Mouse (Mus musculus): Measurements from ENCODE around the gene Serpinf2. TPM values are rescaled to one million over a fixed set of nuclear protein-coding genes. Genes with fewer than 3 reads are reported as not detected.

Serpinf2 gene
- polyA plus RNA-seq, 1 experiment from 2014 or later, result 0.08 TPM

DNA sequence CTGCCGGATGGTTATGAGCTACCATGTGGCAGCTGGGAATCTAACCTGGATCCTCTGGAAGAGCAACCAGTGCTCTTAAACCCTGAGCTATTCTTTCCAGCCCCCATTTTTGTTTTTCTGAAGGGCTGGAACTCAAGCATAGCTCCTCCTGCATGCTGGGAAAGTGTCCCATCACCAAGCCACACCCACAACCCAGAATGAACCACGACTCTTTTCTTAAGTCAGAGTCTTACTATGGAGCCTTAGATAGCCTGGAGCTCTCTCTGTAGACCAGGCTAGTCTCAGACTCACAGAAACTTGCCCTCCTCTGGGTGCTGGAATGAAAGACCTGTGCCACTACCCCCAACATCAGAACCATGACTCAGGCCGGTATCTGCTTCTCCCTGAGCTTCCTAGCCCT, 9.2 kb upstream of the Serpinf2 start:
- WGBS, result 76% methylated on average over 3 of the region's 3 CpGs
- Histone ChIP-seq H3K27me3 (no peaks in the 10 kb centered on the region), H3K4me1 (peaks cover 6% of the 10 kb centered on the region; the same call in 1 of the 2 replicates), H3K9ac (no peak overlapping the region), H3K27ac (no peak overlapping the region), H3K4me2 (replicated peaks) (no peak overlapping the region), H3K9me3 (no peaks in the 10 kb centered on the region), H3K4me3 (no peak overlapping the region), H3K36me3 (peaks cover 29% of the 10 kb centered on the region)
- ATAC-seq (ENCODE audit: insufficient number of reproducible peaks, insufficient read depth, low FRiP score, low TSS enrichment), result no peak

DNA sequence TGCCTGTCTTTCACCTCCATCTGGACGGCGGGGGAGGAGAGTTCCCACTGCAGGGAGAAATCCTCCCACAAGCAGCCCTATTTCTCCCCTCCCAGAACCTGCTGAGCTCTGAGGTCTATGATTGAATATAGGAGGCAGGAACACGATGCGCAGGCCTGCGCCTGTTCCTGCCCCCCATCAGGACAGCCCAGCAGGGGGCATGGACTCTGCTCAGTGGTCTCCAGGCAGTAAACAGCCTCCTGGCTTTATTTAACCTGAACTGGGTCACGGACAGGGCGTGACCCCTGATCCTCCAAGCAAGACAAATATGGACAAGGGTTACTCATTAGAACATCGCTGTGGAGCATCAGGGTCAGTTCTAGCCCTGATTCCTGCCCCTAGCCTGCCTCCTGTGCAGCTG, 4.3 kb upstream of the Serpinf2 start:
- H3K9me3 ChIP-seq, result no peaks in the 10 kb centered on the region
- H3K9ac ChIP-seq, result no peak overlapping the region
- peaks cover 25% of the 10 kb centered on the region for H3K36me3 ChIP-seq
- H3K27me3 ChIP-seq, result no peaks in the 10 kb centered on the region
- H3K4me3 ChIP-seq, result no peak overlapping the region
- ATAC-seq (ENCODE audit: insufficient number of reproducible peaks, insufficient read depth, low FRiP score, low TSS enrichment), result no peak
- no peak overlapping the region for H3K4me2 ChIP-seq (replicated peaks)
- H3K4me1 ChIP-seq, result no peaks in the 10 kb centered on the region
- no peak overlapping the region for H3K27ac ChIP-seq
- 51% methylated on average over 8 of the region's 8 CpGs for WGBS

GRCm38 (mm10) chr11:75441601-75442000, 2.2 kb upstream of the Serpinf2 start:
- H3K36me3 ChIP-seq, result peaks cover 13% of the 10 kb centered on the region; the same call in 1 of the 2 replicates
- no peaks in the 10 kb centered on the region for H3K9me3 ChIP-seq
- H3K4me1 ChIP-seq, result no peaks in the 10 kb centered on the region
- no peak overlapping the region for H3K4me3 ChIP-seq
- H3K4me2 ChIP-seq (replicated peaks), result no peak overlapping the region
- no peak overlapping the region for H3K9ac ChIP-seq
- no peaks in the 10 kb centered on the region for H3K27me3 ChIP-seq
- 86% methylated on average over 16 of the region's 16 CpGs for WGBS
- no peak overlapping the region for H3K27ac ChIP-seq
- ATAC-seq (ENCODE audit: insufficient number of reproducible peaks, insufficient read depth, low FRiP score, low TSS enrichment), result no peak

GRCm38 (mm10) chr11:75441034-75441433, 1.6 kb upstream of the Serpinf2 start:
- Histone ChIP-seq H3K4me2 (replicated peaks) (no peak overlapping the region), H3K27ac (no peak overlapping the region), H3K27me3 (no peaks in the 10 kb centered on the region), H3K36me3 (peaks cover 13% of the 10 kb centered on the region; the same call in 1 of the 2 replicates), H3K9ac (no peak overlapping the region), H3K4me1 (no peaks in the 10 kb centered on the region), H3K9me3 (no peaks in the 10 kb centered on the region), H3K4me3 (no peak overlapping the region)
- 85% methylated on average over 7 of the region's 7 CpGs for WGBS
- ATAC-seq (ENCODE audit: insufficient number of reproducible peaks, insufficient read depth, low FRiP score, low TSS enrichment), result no peak

DNA sequence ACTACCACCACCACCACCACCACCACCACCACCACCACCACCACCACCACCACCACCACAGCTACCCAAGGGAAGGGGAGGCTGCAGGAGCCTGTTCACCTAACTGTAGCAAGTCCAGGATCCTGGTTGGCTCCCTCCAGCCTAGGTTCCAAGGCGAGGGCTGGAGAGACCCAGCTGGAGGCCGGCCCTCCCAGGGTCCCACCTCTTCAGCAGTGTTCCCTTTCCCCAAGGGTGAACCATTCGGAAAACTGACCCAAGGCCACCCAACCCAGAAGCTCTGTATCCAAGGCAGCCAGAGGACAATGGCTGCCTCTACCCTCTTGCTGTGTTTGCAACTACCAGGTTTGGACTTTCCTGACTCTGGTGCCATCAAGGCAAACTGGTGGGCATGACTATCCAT, 560 bp upstream of the Serpinf2 start:
- Histone ChIP-seq H3K27ac (no peak overlapping the region), H3K4me2 (replicated peaks) (no peak overlapping the region), H3K4me1 (no peaks in the 10 kb centered on the region), H3K36me3 (peaks cover 7% of the 10 kb centered on the region; the same call in 1 of the 2 replicates), H3K9ac (no peak overlapping the region), H3K9me3 (no peaks in the 10 kb centered on the region), H3K27me3 (no peaks in the 10 kb centered on the region), H3K4me3 (no peak overlapping the region)
- WGBS, result 88% methylated on average over 3 of the region's 3 CpGs
- ATAC-seq (ENCODE audit: insufficient number of reproducible peaks, insufficient read depth, low FRiP score, low TSS enrichment), result no peak

GRCm38 (mm10) chr11:75438804-75439203, 587 bp downstream of the Serpinf2 start:
- Histone ChIP-seq H3K36me3 (peaks cover 7% of the 10 kb centered on the region; the same call in 1 of the 2 replicates), H3K4me3 (no peak overlapping the region)

DNA sequence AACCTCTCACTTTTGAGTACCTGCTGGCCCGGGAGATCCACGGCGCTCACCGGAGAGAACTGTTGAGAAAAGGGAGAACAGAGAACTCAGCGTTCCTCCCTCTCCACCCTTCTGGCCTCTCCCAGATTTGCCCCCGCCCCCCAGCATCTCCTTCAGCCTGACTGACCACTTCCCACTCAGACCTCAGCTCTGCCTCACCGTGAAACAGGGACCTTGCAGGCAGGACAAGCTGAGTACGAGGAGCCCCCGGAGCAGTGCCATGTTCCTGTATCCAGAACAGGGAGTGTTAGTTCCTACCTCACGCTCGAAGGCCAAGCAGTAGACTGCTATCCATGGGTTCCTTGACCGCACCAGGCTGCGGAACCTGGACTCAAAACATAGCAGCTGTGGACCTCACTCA, 1.2 kb downstream of the Serpinf2 start:
- Histone ChIP-seq H3K9ac (no peak overlapping the region), H3K36me3 (peaks cover 7% of the 10 kb centered on the region; the same call in 1 of the 2 replicates), H3K4me1 (no peaks in the 10 kb centered on the region), H3K4me2 (replicated peaks) (no peak overlapping the region), H3K27me3 (no peaks in the 10 kb centered on the region), H3K9me3 (0 out of 2 replicates have a peak, but pooled peaks cover 4% of the 10 kb centered on the region), H3K4me3 (no peak overlapping the region), H3K27ac (no peak overlapping the region)
- 81% methylated on average over 13 of the region's 13 CpGs for WGBS
- no peak for ATAC-seq (ENCODE audit: insufficient number of reproducible peaks, insufficient read depth, low FRiP score, low TSS enrichment)

More at GRCm38 (mm10) chr11:75438804-75439203, 587 bp downstream of the Serpinf2 start:
- no peaks in the 10 kb centered on the region for H3K4me1 ChIP-seq
- H3K4me2 ChIP-seq (replicated peaks), result no peak overlapping the region
- no peak for ATAC-seq (ENCODE audit: insufficient number of reproducible peaks, insufficient read depth, low FRiP score, low TSS enrichment)
- H3K27ac ChIP-seq, result no peak overlapping the region
- WGBS, result 87% methylated on average over 3 of the region's 3 CpGs
- H3K9ac ChIP-seq, result no peak overlapping the region
- H3K9me3 ChIP-seq, result 0 out of 2 replicates have a peak, but pooled peaks cover 4% of the 10 kb centered on the region
- H3K27me3 ChIP-seq, result no peaks in the 10 kb centered on the region

DNA sequence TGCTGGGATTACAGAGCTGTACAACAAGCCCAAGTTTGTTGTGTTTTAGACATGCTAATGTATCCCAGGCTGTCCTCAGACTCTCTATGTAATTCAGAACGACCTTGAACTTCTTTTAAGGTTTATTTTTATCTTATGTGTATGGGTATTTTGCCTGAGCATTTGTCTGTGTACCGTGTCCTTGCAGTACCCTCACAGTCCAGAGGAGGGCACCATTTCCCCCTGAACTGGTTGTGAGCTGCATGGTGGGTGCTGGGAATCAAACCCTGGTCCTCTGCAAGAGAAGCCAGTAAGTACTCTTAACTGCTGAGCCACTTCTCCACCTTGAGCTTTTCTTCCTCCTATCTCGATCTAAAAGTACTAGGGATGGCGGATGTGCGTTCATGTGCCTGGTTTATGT, 5.3 kb downstream of the Serpinf2 start:
- H3K4me1 ChIP-seq, result no peaks in the 10 kb centered on the region
- 84% methylated on average over 5 of the region's 5 CpGs for WGBS
- no peak overlapping the region for H3K9ac ChIP-seq
- H3K9me3 ChIP-seq, result 0 out of 2 replicates have a peak, but pooled peaks cover 4% of the 10 kb centered on the region
- no peaks in the 10 kb centered on the region for H3K27me3 ChIP-seq
- no peak overlapping the region for H3K4me2 ChIP-seq (replicated peaks)
- no peak overlapping the region for H3K27ac ChIP-seq
- ATAC-seq (ENCODE audit: insufficient number of reproducible peaks, insufficient read depth, low FRiP score, low TSS enrichment), result no peak
- no peaks in the 10 kb centered on the region for H3K36me3 ChIP-seq
- H3K4me3 ChIP-seq, result no peak overlapping the region

GRCm38 (mm10) chr11:75431307-75431706, 8.1 kb downstream of the Serpinf2 start:
- Histone ChIP-seq H3K36me3 (no peaks in the 10 kb centered on the region), H3K4me1 (no peaks in the 10 kb centered on the region), H3K4me2 (replicated peaks) (no peak overlapping the region), H3K9ac (no peak overlapping the region), H3K27me3 (no peaks in the 10 kb centered on the region), H3K4me3 (no peak overlapping the region), H3K27ac (no peak overlapping the region), H3K9me3 (0 out of 2 replicates have a peak, but pooled peaks cover 4% of the 10 kb centered on the region)
- ATAC-seq (ENCODE audit: insufficient number of reproducible peaks, insufficient read depth, low FRiP score, low TSS enrichment), result no peak
- 74% methylated on average over 11 of the region's 11 CpGs for WGBS

- WGBS, result 86% methylated on average over 9 of the region's 9 CpGs
Observed at GRCm38 (mm10) chr11:75429019-75429705, 10.2 kb downstream of the Serpinf2 start.

GRCm38 (mm10) chr11:75424459-75424858, 14.9 kb downstream of the Serpinf2 start:
- no peaks in the 10 kb centered on the region for H3K27me3 ChIP-seq
- ATAC-seq (ENCODE audit: insufficient number of reproducible peaks, insufficient read depth, low FRiP score, low TSS enrichment), result no peak

More at GRCm38 (mm10) chr11:75429019-75429705, 10.2 kb downstream of the Serpinf2 start:
- no peak for ATAC-seq (ENCODE audit: insufficient number of reproducible peaks, insufficient read depth, low FRiP score, low TSS enrichment)
- Histone ChIP-seq H3K36me3 (no peaks in the 10 kb centered on the region), H3K9me3 (0 out of 2 replicates have a peak, but pooled peaks cover 1% of the 10 kb centered on the region), H3K9ac (no peak overlapping the region), H3K4me2 (replicated peaks) (no peak overlapping the region), H3K4me1 (no peaks in the 10 kb centered on the region), H3K27me3 (no peaks in the 10 kb centered on the region), H3K4me3 (no peak overlapping the region), H3K27ac (no peak overlapping the region)

GRCm38 (mm10) chr11:75424033-75424432, 15.4 kb downstream of the Serpinf2 start:
- 94% methylated on average over 9 of the region's 9 CpGs for WGBS
- Histone ChIP-seq H3K9ac (no peak overlapping the region), H3K27ac (no peak overlapping the region), H3K27me3 (no peaks in the 10 kb centered on the region), H3K4me1 (peaks cover 28% of the 10 kb centered on the region), H3K36me3 (no peaks in the 10 kb centered on the region), H3K4me3 (no peak overlapping the region), H3K9me3 (no peaks in the 10 kb centered on the region), H3K4me2 (replicated peaks) (no peak overlapping the region)
- ATAC-seq (ENCODE audit: insufficient number of reproducible peaks, insufficient read depth, low FRiP score, low TSS enrichment), result no peak

More at GRCm38 (mm10) chr11:75424459-75424858, 14.9 kb downstream of the Serpinf2 start:
- Histone ChIP-seq H3K36me3 (no peaks in the 10 kb centered on the region), H3K4me2 (replicated peaks) (no peak overlapping the region), H3K4me3 (no peak overlapping the region), H3K27ac (no peak overlapping the region), H3K9me3 (no peaks in the 10 kb centered on the region), H3K4me1 (peaks cover 28% of the 10 kb centered on the region), H3K9ac (no peak overlapping the region)
- WGBS, result 85% methylated on average over 3 of the region's 3 CpGs
